Mouse (Mus musculus): ENCODE results near the gene 2010111I01Rik. TPM values are rescaled to one million over a fixed set of nuclear protein-coding genes. Genes with fewer than 3 reads are reported as not detected.

2010111I01Rik gene
- polyA plus RNA-seq, 1 experiment from 2014 or later: 16.3 TPM

- Histone ChIP-seq H3K27me3 (ENCODE audit: control insufficient read depth, insufficient read depth, low read depth, low read length) (0 out of 2 replicates have a peak, but pooled peaks cover 2% of the 10 kb centered on the region), H3K4me2 (ENCODE audit: low read depth, low read length) (no peak overlapping the region), H3K9me3 (replicated peaks; ENCODE audit: control insufficient read depth, low read length) (no peaks in the 10 kb centered on the region), H3K4me1 (ENCODE audit: control insufficient read depth, low read depth, low read length) (no peaks in the 10 kb centered on the region; the same call in 1 of the 2 replicates), H3K27ac (ENCODE audit: low read length) (no peak overlapping the region), H3K4me3 (ENCODE audit: low read depth, low read length) (no peak overlapping the region), H3K36me3 (ENCODE audit: control insufficient read depth, insufficient read depth) (no peaks in the 10 kb centered on the region), H3K9ac (ENCODE audit: low read depth, low read length) (no peak overlapping the region)
- ATAC-seq (ENCODE audit: low read depth): 0 out of 2 replicates have a peak, but pooled peaks have one; percentile 27
- WGBS (ENCODE audit: insufficient replicate concordance): 29% methylated on average over 1 of the region's 1 CpGs
Measured at GRCm38 (mm10) chr13:62951606-62952005, 13.1 kb upstream of the 2010111I01Rik start.

DNA sequence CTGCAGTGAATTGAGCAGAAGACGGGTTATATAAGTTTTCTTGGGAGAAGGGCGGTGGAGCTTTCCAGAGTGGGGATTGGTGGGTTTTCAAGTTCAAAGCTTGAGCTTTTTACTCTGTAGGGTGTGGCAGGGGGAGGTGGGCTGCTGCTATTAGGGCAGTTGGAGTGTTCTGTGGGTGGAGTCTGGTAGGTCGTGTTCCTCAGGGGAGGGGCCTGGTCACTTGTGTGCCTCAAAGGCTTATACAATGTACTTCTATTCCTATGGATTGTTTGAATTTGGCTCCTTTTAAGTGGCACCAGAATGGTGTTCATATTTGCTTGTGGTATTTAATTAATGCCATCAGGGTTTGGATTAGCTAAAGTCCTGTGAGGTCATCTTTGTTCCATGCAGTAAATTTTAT, 12.6 kb upstream of the 2010111I01Rik start:
- H3K4me3 ChIP-seq (ENCODE audit: low read depth, low read length): no peak overlapping the region
- WGBS (ENCODE audit: insufficient replicate concordance): 43% methylated on average over 3 of the region's 3 CpGs
- no peak overlapping the region for H3K27ac ChIP-seq (ENCODE audit: low read length)
- no peaks in the 10 kb centered on the region for H3K9me3 ChIP-seq (replicated peaks; ENCODE audit: control insufficient read depth, low read length)
- H3K27me3 ChIP-seq (ENCODE audit: control insufficient read depth, insufficient read depth, low read depth, low read length): 0 out of 2 replicates have a peak, but pooled peaks cover 2% of the 10 kb centered on the region
- no peak overlapping the region for H3K9ac ChIP-seq (ENCODE audit: low read depth, low read length)
- H3K4me2 ChIP-seq (ENCODE audit: low read depth, low read length): no peak overlapping the region
- ATAC-seq (ENCODE audit: low read depth): no peak
- no peaks in the 10 kb centered on the region; the same call in 1 of the 2 replicates for H3K4me1 ChIP-seq (ENCODE audit: control insufficient read depth, low read depth, low read length)
- H3K36me3 ChIP-seq (ENCODE audit: control insufficient read depth, insufficient read depth): no peaks in the 10 kb centered on the region

- no peak overlapping the region for H3K9ac ChIP-seq (ENCODE audit: low read depth, low read length)
- H3K27ac ChIP-seq (ENCODE audit: low read length): peak overlapping the region; percentile 58
- no peaks in the 10 kb centered on the region for H3K9me3 ChIP-seq (replicated peaks; ENCODE audit: control insufficient read depth, low read length)
- ATAC-seq (ENCODE audit: low read depth): peak; percentile 49
- H3K36me3 ChIP-seq (ENCODE audit: control insufficient read depth, insufficient read depth): no peaks in the 10 kb centered on the region
- WGBS (ENCODE audit: insufficient replicate concordance): 32% methylated on average over 3 of the region's 3 CpGs
- 0 out of 2 replicates have a peak, but pooled peaks cover 2% of the 10 kb centered on the region for H3K27me3 ChIP-seq (ENCODE audit: control insufficient read depth, insufficient read depth, low read depth, low read length)
- no peak overlapping the region for H3K4me3 ChIP-seq (ENCODE audit: low read depth, low read length)
- no peaks in the 10 kb centered on the region; the same call in 1 of the 2 replicates for H3K4me1 ChIP-seq (ENCODE audit: control insufficient read depth, low read depth, low read length)
- H3K4me2 ChIP-seq (ENCODE audit: low read depth, low read length): no peak overlapping the region
Measured at GRCm38 (mm10) chr13:62952624-62953023, 12.1 kb upstream of the 2010111I01Rik start.

- Histone ChIP-seq H3K9me3 (replicated peaks; ENCODE audit: control insufficient read depth, low read length) (no peaks in the 10 kb centered on the region), H3K4me3 (ENCODE audit: low read depth, low read length) (no peak overlapping the region), H3K36me3 (ENCODE audit: control insufficient read depth, insufficient read depth) (no peaks in the 10 kb centered on the region), H3K27ac (ENCODE audit: low read length) (no peak overlapping the region), H3K4me2 (ENCODE audit: low read depth, low read length) (no peak overlapping the region), H3K4me1 (ENCODE audit: control insufficient read depth, low read depth, low read length) (no peaks in the 10 kb centered on the region; the same call in 1 of the 2 replicates), H3K27me3 (ENCODE audit: control insufficient read depth, insufficient read depth, low read depth, low read length) (0 out of 2 replicates have a peak, but pooled peaks cover 2% of the 10 kb centered on the region), H3K9ac (ENCODE audit: low read depth, low read length) (no peak overlapping the region)
- WGBS (ENCODE audit: insufficient replicate concordance): 70% methylated on average over 6 of the region's 6 CpGs
- no peak for ATAC-seq (ENCODE audit: low read depth)
Measured at GRCm38 (mm10) chr13:62955997-62956396, 8.7 kb upstream of the 2010111I01Rik start.

DNA sequence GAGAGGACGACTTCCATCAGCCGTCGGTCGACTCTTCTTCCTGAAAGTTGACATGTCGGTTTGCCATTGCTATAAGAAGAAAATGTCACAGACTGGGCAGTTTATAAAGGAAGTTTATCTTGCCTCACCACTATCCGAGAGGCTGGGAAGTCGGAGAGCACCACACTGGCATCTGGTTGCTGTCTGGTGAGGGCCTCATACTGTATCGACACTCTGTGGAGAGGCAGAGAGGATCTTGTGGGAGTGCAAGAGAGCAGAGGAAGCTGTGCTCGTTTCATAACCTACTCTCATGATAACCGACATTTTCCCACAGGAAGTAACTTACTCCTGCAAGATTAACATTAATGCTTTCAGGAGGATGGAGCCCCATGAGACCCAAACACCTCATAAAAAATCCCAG, 7.9 kb upstream of the 2010111I01Rik start:
- whole genome bisulfite sequencing (ENCODE audit: insufficient replicate concordance): 12% methylated on average over 10 of the region's 10 CpGs
- Histone ChIP-seq H3K27me3 (ENCODE audit: control insufficient read depth, insufficient read depth, low read depth, low read length) (0 out of 2 replicates have a peak, but pooled peaks cover 2% of the 10 kb centered on the region), H3K9ac (ENCODE audit: low read depth, low read length) (no peak overlapping the region), H3K9me3 (replicated peaks; ENCODE audit: control insufficient read depth, low read length) (no peaks in the 10 kb centered on the region), H3K4me3 (ENCODE audit: low read depth, low read length) (no peak overlapping the region), H3K36me3 (ENCODE audit: control insufficient read depth, insufficient read depth) (no peaks in the 10 kb centered on the region), H3K4me2 (ENCODE audit: low read depth, low read length) (no peak overlapping the region), H3K4me1 (ENCODE audit: control insufficient read depth, low read depth, low read length) (no peaks in the 10 kb centered on the region; the same call in 1 of the 2 replicates), H3K27ac (ENCODE audit: low read length) (no peak overlapping the region)
- ATAC-seq (ENCODE audit: low read depth): peak; percentile 45; the same call in 1 of the 2 replicates

GRCm38 (mm10) chr13:62963358-62963757, 1.3 kb upstream of the 2010111I01Rik start:
- no peak overlapping the region for H3K27ac ChIP-seq (ENCODE audit: low read length)
- no peaks in the 10 kb centered on the region for H3K9me3 ChIP-seq (replicated peaks; ENCODE audit: control insufficient read depth, low read length)
- H3K36me3 ChIP-seq (ENCODE audit: control insufficient read depth, insufficient read depth): no peaks in the 10 kb centered on the region
- no peak overlapping the region for H3K4me2 ChIP-seq (ENCODE audit: low read depth, low read length)
- H3K4me1 ChIP-seq (ENCODE audit: control insufficient read depth, low read depth, low read length): peaks cover 8% of the 10 kb centered on the region
- no peaks in the 10 kb centered on the region for H3K27me3 ChIP-seq (ENCODE audit: control insufficient read depth, insufficient read depth, low read depth, low read length)
- H3K9ac ChIP-seq (ENCODE audit: low read depth, low read length): no peak overlapping the region
- no peak for ATAC-seq (ENCODE audit: low read depth)
- no peak overlapping the region for H3K4me3 ChIP-seq (ENCODE audit: low read depth, low read length)
- 59% methylated on average over 2 of the region's 2 CpGs for WGBS (ENCODE audit: insufficient replicate concordance)

DNA sequence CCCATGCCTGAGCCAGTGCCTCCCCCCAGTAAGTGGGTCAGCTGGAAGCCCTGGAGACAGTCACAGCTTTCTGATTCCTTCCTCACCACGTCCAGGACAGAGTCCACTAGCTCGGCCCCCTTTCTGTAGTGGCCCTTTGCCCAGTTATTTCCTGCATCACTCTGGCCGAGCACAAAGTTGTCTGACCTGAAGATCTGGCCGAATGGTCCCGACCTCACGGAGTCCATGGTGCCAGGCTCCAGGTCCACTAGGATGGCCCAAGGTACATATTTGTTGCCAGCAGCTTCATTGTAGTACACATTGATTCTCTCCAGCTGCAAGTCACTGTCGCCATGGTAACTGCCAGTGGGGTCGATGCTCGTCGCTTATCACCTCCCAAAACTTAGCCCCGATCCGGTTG, 3.5 kb downstream of the 2010111I01Rik start:
- 71% methylated on average over 12 of the region's 12 CpGs for WGBS (ENCODE audit: insufficient replicate concordance)
- peaks cover 8% of the 10 kb centered on the region for H3K4me1 ChIP-seq (ENCODE audit: control insufficient read depth, low read depth, low read length)
- no peaks in the 10 kb centered on the region for H3K36me3 ChIP-seq (ENCODE audit: control insufficient read depth, insufficient read depth)
- H3K4me2 ChIP-seq (ENCODE audit: low read depth, low read length): no peak overlapping the region
- no peaks in the 10 kb centered on the region for H3K27me3 ChIP-seq (ENCODE audit: control insufficient read depth, insufficient read depth, low read depth, low read length)
- no peak for ATAC-seq (ENCODE audit: low read depth)
- no peak overlapping the region for H3K4me3 ChIP-seq (ENCODE audit: low read depth, low read length)
- no peak overlapping the region for H3K9ac ChIP-seq (ENCODE audit: low read depth, low read length)
- H3K9me3 ChIP-seq (replicated peaks; ENCODE audit: control insufficient read depth, low read length): no peaks in the 10 kb centered on the region
- H3K27ac ChIP-seq (ENCODE audit: low read length): no peak overlapping the region

DNA sequence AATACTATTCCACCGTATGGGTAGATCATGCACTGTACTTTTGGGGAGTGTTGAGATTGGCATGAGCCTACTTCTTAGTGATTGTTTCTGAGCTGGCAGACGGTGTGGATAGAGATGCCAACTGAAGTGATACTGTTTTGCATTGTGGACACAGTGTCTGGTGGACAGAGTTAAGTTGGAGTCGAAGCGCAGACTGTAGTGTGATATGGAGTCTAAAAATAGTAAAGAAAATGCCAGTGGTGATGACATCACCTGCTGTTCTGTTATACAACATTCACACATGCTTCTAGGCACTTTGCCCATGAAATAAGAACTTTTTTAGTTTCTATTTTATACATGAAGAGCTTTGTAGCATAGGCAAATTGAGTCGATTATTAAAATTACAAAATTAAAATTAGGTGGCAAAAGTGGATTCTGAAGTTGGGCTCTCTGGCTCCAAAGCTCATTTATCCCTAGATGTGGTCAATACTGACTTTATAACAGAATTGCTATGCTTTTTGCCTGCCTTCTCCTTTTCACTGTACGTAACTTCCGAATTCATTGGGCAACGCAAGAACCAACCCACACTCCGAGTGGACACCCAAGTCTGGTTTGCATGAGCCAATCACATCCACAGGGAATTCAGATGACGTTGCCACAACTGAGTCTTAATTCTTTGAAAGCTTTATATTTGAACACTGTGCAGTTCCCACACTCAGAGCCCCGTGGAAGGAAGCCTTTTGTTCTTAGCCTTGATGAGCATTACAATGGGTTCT, 6.0 kb downstream of the 2010111I01Rik start:
- Histone ChIP-seq H3K36me3 (ENCODE audit: control insufficient read depth, insufficient read depth) (no peaks in the 10 kb centered on the region), H3K4me3 (ENCODE audit: low read depth, low read length) (no peak overlapping the region), H3K4me2 (ENCODE audit: low read depth, low read length) (no peak overlapping the region), H3K27me3 (ENCODE audit: control insufficient read depth, insufficient read depth, low read depth, low read length) (no peaks in the 10 kb centered on the region), H3K9ac (ENCODE audit: low read depth, low read length) (no peak overlapping the region), H3K27ac (ENCODE audit: low read length) (no peak overlapping the region), H3K4me1 (ENCODE audit: control insufficient read depth, low read depth, low read length) (peaks cover under 1% of the 10 kb centered on the region; the same call in 1 of the 2 replicates), H3K9me3 (replicated peaks; ENCODE audit: control insufficient read depth, low read length) (no peaks in the 10 kb centered on the region)
- ATAC-seq (ENCODE audit: low read depth): no peak
- WGBS (ENCODE audit: insufficient replicate concordance): 67% methylated on average over 11 of the region's 11 CpGs

- Histone ChIP-seq H3K4me2 (ENCODE audit: low read depth, low read length) (no peak overlapping the region), H3K36me3 (ENCODE audit: control insufficient read depth, insufficient read depth) (no peaks in the 10 kb centered on the region), H3K27me3 (ENCODE audit: control insufficient read depth, insufficient read depth, low read depth, low read length) (no peaks in the 10 kb centered on the region), H3K4me1 (ENCODE audit: control insufficient read depth, low read depth, low read length) (no peaks in the 10 kb centered on the region; the same call in 1 of the 2 replicates), H3K4me3 (ENCODE audit: low read depth, low read length) (no peak overlapping the region), H3K27ac (ENCODE audit: low read length) (no peak overlapping the region), H3K9ac (ENCODE audit: low read depth, low read length) (no peak overlapping the region), H3K9me3 (replicated peaks; ENCODE audit: control insufficient read depth, low read length) (no peaks in the 10 kb centered on the region)
- 62% methylated on average over 3 of the region's 3 CpGs for WGBS (ENCODE audit: insufficient replicate concordance)
- ATAC-seq (ENCODE audit: low read depth): no peak
Measured at GRCm38 (mm10) chr13:62972403-62972802, 7.7 kb downstream of the 2010111I01Rik start.
